Mouse (Mus musculus) heart, adult 18-20 months (tissue): ENCODE measurements around the gene Tmod1. TPM values are rescaled to one million over a fixed set of nuclear protein-coding genes. Genes with fewer than 3 reads are reported as not detected.

Source experiments
- DNase-seq, 2 experiments: peaks; one replicate each; pipeline ENCODE4 v3.0.0; 2021 to 2022; ENCODE audit warnings: mixed read lengths in 1 of 2
- total RNA-seq, 2 experiments: library from RNA; stranded (reverse); gene quantifications; 2 replicates each; pipeline ENCODE4 v1.2.3; 2021

Gene Tmod1
- total RNA-seq, 2 experiments from 2014 or later = 228 to 259 TPM

DNA sequence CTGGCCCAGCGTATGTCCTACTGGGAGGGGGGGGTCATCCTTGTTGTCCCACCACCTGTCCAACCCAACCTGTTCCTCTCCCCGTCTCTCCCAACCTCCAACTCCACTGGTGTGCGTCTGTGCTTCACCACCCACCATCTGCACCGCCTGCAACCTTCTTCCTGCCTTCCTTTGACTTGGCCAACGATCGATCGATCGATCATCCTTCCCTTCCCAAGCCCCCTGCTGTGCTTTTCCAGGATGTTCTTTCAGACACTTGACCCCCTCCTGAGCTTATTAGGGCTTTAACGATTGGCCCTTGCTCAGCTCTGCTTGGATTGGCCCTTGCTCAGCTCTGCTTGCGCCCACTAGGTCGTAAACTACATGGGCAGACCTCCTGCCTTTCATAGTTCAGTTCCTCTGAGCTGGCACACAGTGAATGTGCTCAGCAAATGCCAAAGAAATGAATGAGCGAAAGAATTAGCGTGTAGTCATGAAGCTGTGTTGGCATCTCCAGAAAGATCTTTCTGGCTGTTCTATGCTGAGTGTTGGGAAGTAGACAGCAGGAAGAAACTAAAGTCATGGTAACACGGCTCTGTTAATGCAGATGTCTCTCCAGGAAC lies 50.9 kb downstream of the Tmod1 start:
- DNase-seq = no peak

DNA sequence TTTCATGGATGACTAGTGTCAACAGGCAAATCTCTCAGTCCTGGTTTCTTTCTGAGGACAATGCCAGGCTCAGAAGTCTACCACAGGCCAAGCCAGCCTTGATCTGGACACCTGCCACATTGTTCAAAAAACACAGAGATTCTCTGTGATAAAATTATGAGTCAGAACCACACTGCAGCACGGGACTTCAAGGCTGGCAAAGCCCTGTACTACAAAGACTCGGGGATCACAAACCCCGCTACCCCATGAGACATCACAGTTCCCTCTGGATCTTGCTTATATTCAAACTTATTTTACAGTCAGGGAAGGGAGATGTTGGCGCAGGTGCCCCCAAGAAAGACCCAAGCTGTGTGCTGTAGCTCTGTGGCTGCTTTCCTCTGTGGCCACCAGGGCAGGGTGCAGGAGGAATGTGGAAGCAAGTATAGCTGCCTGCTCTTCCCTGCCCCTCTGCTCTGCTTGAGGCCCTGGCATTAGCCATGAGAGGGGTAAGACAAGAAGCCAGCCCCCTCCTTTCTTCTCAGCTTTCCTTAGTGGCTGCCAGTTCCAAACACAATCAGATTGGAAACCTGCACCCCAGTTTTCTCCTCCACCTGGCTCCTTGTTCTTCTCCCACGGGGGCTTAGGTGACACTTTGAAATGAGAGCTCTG lies 53.8 kb downstream of the Tmod1 start:
- no peak for DNase-seq

DNA sequence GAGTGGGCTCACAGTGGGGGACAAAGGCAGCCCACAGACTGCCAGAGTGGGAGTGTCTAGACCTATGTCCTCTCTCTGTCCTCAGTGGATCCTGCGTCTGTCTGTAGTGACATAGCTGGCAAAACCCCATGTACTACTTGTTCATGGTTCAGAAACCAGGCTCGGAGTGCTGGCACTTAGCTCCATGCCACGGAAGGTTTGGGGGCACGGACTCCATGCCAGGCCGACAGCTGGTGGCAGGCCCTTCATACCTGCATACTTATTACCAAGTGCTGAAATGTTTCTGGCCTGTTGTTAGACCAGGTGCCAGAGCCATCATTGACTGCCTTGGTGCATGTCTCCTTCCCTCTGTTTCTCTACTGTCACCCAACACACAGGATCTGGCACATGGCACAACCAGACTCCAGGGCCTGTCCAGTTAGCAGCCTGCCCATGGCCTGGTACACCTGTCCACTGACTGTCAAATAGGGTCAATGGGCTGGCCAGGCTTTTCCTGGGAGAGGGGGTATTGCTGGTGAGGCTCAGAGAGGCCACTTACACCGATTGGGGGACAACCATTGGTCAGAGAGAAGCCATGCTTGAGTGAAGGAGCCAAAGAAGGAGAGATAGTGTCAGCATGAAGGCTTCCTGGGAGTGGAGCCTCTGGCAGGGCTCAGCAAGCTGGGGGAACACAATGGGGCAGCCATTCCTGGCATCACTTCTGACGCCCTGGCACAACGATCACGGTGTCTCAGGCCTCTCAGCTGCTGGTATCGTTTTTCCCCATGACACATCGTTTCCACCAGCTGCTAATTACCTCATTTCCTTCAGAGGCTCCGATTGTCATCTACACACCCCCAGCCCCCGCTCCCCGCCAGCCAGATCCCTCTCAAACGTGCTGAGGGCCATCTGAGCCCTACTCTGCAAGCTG lies 56.4 kb downstream of the Tmod1 start:
- DNase-seq = peak; percentile 52 to 68

DNA sequence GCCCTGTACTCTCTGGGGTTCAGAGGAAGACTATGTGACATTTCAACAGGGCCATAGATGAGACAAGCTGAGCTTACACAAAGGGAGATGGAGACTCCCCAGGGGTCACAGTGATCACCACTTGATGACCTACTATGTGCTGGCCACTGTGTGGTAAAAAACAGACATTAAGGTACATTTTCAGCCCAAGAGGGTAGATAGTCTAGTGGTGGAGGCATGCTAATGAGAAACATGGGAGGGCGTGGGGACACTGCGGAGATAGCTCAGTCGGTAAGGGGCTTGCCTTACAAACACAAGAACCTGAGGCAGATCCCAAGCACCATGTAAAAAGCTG lies 57.1 kb downstream of the Tmod1 start:
- DNase-seq = no peak

DNA sequence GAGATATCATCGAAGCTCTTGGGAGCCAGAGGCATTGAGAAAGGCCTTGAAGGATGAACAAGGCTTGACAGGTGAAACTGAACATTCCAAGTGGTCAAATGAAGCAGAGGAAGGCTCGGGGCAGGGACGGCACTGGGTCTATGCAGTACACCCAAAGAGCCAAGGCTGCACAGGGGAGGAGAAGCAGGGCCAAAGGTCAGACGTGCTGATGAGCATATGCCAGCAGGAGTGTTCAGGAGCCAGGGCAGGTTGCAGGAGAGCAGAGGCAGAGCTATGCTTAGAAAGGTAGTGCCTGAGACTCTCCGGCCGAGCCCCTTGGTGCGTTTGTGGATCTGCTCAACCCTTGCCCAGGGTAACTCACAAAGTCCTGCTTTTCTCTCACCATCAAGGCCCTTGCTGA lies 57.8 kb downstream of the Tmod1 start:
- no peak for DNase-seq

DNA sequence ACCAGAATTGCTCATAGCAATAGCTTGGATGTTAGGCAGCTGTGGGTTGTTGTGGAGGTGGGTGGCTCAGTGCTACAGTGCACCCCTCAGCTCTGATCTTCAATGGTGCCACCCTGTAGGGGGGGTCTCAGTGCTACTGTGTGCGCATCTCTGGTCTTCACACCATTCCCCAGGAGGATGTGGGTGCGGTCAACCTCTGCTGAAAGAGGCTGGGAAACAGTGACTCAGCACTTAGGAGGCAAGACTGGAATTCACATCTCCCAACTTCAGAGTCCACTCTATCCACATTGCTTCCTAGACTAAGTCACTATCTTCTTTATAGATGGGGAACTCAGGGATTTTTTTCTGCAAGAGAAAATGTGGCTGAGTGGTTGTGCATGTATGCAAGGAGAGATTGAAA lies 58.9 kb downstream of the Tmod1 start:
- no peak for DNase-seq

DNA sequence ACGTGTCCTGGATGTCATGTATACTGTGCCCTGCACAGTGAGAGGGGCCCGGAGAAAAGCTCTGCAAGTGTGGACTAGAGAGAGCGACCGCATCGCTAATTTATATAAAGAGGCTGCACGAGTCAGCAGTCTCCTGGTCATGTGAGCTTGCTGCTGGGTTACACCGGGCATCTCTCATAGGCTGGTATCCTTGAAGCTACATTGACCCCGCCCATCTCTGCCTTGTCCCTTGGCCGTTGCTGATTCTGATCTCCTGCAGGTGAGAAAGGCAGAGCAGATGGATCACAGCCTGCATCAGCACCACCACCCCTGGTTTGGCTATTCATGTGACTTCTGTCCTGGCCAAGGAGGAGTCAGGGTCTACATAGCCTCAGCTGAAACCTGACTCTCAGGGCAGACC lies 60.4 kb downstream of the Tmod1 start:
- no peak for DNase-seq

DNA sequence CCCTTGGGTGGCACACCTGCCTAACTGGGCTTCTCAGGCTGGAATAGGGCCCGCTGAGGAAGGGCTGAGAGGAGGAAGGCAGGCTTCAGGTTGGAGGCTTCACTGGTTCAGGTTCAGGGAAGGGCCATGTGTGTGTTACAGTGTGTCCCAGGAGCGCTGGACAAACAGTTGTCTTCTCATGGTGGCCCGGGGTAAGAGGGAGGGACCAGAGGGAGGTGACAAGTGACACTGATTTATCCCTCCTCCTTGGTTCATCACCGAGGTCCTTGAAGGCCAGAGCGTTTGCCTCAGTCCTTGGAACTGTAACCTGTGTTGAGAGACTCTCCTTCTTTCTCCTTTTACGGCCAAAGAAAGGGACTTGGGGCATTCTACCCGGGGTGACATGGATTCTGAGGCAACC lies 61.8 kb downstream of the Tmod1 start:
- DNase-seq = no peak

DNA sequence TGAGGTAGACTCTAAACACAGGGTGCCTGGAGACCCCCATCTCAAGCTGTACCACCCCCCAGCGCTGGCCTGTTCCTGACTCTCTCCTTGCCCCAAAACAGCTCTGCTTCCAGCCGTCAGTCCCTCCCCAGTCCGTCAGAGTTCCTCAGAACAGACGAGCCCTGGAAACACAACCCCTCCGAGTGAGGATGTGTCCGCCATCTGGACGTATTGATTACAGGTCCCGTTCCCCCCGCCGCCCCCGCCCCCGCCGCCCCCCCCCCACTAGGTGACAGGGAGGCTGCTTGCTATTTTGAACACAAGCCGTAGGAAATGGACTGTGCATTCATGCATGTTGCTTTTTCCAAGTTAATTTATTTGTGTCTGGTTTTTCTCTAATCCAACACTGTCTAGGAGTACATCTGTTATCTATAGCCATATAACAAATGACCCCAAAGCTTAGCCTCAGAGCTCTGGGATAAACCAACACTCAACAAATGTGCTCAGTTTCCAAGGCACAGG lies 62.5 kb downstream of the Tmod1 start:
- no peak for DNase-seq

DNA sequence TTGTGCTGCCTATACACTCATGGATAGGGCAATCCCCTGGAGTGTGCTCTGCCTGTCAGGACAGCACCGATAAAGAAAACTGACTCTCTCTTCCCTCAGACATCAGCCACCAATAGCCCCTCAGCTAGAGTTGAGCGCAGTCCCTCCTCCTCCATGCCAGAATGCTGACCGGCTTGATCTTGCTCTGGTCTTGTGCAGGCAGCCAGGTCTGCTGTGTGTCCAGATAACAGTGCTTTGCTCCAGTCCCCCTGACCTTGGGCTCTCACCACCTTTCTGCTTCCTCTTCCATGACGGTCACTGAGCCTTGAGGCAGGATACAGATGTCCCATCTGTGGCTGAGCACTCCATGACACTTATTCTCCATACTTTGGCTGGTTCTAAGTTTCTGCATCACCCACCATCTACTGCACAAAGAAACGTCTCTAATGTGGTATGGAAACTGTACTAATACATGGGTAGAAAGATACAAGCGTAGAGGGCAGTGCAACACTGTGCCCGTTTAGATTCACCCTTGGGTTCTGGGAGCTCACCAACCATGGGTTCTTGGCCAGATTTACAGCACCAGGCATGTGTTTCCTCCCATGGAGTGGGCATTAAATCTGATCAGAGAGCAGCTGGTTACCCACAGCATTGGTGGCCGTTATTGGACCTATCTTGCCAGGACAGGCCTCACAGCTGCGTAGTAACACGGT lies 63.5 kb downstream of the Tmod1 start:
- DNase-seq = no peak

DNA sequence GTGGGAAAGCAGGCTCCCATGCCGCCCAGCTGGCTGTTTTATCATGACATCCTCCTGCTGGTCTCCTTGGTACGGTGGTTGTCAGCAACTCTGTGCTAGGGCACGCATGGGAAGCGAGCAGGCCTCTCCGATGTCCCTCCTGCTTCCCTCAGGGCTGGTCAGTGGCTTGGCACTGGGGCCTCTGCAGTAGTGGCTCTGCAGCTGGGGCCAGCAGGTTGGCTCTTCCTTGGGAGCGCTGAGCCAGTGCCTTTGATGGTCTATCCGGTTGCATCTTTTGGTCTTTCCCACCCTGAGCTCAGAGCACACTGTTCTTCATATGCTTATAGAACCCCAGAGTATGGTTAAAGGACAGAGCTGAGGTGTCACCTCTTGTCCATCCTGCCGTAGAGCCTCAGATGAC lies 71.3 kb downstream of the Tmod1 start:
- DNase-seq = no peak

DNA sequence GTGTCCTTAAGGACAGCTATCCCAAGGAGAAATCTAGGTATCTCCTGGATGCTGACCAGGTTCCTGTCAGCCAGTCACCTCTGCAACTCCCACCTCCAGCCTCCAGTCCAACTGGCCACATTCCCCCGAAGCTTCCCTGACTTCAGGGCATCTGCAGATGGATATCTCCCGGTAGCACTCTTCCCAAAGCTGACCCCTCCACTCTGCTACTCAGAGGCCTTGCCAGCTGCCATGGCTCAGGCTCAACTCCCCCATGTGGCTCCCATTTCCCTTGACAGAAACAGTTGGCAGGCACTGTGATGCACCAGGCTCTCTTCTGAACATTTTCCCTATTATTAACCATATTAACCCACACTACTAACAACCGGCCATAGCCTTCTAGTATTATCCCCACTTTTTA lies 72.6 kb downstream of the Tmod1 start:
- DNase-seq = no peak

DNA sequence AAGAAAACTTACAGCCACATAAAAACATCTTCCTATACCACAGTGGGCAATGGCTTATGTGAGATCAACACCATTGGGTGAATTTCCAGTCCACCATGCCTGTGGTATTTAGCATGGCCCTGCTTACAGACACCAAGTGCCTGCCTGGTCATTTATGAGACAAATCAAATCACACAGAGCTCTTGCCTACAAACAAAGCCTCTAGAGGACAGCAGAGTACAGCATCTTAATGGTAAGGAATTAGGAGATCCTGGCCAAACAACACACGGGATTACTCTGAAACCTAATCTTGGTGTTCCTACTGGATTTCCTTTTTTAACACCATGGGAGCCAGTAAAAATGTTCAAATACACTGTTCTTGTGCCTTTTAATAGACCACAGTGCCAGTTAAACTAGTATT lies 76.6 kb downstream of the Tmod1 start:
- no peak for DNase-seq

DNA sequence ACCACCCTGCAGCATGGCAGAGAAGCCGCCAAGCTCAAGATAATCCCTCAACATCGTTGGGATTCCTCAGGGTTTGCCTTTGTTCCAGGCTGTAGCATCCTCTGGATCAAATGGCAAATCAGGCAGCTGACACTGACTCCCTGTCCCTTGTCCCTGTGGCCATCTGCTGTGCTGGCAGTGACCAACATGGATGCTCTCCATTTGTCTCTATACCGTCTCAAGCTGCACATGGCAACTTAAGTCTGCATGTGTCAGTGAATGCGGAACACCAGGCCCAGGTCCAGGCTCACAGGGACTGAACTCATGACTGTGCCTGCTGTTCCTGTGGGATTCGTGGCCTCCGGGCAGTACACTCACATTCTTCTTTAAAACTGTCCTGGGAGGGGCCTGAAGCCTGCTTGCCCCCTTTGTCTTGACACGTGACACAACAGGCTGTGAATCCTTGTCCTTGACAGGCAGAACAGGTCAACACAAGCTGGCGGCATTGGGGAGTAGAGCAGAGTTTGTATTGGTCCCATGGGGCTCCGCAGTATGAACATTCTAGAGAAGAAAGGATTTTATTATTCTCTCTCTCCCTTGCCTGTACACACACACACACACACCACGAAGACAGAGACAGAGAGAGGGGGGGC lies 77.9 kb downstream of the Tmod1 start:
- DNase-seq = peak in 1 of 2 experiments; percentile 26

DNA sequence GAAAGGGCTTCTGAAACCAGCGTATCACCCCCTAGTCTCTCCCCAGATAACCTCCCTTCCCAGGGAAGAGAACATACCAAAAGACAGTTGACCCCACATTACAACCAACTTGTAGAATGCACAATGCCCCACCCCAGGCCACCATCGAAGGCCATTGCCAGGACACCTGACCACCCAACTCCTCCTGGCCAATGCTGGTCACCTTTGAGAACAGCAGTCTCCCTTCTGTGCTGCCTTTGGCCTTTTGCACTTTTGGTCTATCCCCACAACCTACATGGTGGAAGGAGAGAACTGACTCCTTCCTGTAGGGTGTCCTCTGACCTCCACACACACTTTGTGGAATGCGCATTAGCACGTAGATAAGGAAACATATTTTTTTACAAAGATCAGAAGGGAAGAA lies 78.8 kb downstream of the Tmod1 start:
- no peak for DNase-seq

DNA sequence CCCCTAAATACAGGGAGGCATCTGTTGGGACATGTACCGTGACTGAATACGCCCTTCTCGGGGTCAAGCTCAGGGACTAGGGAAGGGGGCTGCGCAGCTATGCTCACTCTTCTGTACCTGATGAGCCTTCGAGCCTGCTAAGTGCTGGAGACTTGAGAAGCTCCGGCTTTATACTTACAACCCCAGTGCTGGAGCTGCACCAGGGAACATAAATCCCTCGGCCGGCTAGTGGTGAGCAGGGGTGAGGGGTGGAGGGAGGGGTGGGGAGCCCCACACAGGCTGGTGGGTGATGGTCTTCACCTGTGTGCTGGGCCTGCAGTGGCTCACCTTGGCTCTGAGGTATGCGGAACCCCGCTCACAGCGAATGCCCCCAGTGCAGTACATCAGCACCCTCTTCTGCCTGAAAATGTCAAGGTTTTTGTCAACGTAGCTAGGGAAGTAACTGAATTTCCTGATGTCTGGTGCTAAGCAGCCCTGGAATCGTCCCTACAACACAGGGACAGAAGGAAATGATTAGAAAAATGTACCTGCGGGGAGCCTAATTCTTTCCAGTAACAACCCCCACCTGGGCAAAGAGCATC lies 80.9 kb downstream of the Tmod1 start:
- no peak for DNase-seq

DNA sequence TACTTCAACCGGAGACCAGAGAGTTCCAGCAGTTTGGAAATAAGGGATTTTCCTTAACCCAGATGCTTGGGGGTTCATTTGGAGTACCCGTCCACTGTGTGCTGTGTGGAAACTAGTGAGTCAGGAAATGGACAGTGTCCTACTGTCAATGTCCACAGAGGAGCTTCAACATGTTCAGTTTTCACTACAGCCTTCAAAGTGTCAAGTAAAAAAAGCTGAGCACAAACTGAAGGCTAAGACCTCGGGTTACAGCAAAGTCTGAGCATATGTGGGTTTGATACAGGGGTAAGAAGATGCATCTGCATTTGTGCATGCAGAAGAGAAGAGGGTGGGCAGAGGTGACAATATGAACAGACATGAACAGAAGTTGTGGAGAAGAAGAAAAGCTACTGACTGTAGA lies 82.0 kb downstream of the Tmod1 start:
- no peak for DNase-seq

DNA sequence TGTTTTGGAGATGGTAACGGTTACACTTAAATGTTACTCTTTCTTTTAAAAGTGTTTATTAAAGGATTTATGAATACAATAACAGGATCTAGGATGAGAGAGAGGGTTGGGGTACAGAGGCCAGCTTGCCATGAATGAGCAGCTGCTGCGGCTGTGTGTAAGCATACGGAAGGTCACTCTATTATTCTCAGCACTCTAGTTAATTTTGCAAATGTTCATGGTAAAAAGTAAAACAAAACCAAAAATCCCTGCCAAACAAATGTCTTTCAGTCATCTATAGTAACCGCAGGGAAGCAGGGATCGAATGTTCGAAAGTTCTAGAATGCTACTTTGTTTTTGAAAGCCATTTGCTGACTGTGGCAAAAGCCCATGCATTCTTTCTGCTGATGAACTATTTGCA lies 84.6 kb downstream of the Tmod1 start:
- no peak for DNase-seq

DNA sequence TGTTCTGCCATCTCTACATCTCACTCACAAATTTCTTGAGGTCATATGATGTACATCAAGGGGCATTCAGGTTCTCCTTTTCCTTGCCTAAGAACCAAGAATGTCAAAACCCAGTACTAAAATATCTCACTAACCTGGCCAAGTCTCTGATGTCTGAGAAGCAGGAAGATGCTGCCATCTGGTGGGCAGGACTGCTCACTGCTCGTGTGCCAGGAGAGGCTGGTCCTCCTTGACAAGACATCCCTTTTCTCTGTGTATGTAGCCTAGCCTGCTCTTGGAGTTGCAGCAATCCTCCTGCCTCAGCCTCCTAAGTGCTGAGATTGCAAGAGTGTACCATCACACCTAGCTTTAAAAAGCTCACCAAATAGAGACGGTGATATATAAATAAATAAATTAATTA lies 87.8 kb downstream of the Tmod1 start:
- DNase-seq = peak; percentile 64 to 85

DNA sequence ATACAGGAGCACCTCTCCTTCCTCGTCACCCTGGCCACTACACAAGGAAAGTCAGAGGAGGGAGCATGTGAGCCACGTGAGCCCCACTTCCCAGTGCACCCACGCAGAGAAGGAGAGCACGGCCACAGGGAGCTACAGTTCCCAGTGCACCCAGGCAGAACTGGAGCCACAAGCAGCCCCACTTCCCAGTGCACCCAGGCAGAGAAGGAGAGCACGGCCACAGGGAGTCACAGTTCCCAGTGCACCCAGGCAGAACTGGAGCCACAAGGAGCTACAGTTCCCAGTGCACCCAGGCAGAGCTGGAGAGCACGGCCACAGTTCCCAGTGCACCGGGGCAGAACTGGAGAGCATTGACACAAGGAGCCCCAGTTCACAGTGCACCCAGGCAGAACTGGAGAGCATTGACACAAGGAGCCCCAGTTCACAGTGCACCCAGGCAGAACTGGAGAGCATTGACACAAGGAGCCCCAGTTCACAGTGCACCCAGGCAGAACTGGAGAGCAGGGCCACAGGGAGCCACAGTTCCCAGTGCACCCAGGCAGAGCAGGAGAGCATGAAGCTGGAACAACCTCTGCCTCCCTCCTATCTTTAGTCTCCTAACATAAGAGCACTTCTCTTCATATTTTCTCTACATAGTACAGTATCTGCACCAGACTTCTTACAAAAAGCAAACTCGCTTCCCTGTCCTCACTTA lies 90.7 kb downstream of the Tmod1 start:
- no peak for DNase-seq

DNA sequence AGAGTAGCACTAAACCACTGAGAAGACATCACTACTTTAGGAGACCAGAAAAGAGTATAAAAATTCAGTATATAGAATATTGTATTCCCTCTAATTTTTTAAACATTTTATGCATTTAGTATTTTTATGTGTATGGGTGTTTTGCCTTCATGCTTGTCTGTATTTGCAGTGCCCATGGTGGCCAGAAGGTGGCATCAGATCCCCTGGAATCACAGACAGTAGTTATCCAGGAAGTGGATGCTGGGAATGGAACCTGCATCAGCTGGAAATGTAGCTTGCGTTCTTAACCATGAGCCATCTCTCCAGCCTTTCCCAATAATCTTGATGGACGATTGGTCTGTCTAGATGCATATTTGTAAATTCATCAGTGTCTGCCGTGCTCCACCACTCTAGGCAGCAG lies 91.5 kb downstream of the Tmod1 start:
- DNase-seq = peak; percentile 19 to 67
